Mouse (Mus musculus) right cerebral cortex, postnatal 36 days (tissue): Measurements from ENCODE around the gene Pcdh15.

Source experiments
- DNase-seq, 2 experiments: peaks; one replicate each; pipeline ENCODE4 v3.0.0; 2022; ENCODE audit warnings: low spot score in 2 of 2, mixed read lengths in 1 of 2

The Pcdh15 gene

GRCm38 (mm10) chr10:73098966-73099845 is at the start of gene Pcdh15:
Gene Pcdh15, plus strand, starts transcription at chr10:73099342.
- DNase-seq = peak; percentile 21 to 45

GRCm38 (mm10) chr10:73052074-73052473 is 47.1 kb upstream of the Pcdh15 start:
- no peak for DNase-seq

- no peak for DNase-seq
These were observed 39.4 kb upstream of the Pcdh15 start for GRCm38 (mm10) chr10:73059726-73060230.

- DNase-seq = no peak
These were observed 12.4 kb upstream of the Pcdh15 start for GRCm38 (mm10) chr10:73086703-73087102.

GRCm38 (mm10) chr10:73096531-73097135 is 2.5 kb upstream of the Pcdh15 start:
- DNase-seq = peak; percentile 56 to 69

GRCm38 (mm10) chr10:73097176-73097575 is 2.0 kb upstream of the Pcdh15 start:
- DNase-seq = peak; percentile 36 to 51

GRCm38 (mm10) chr10:73097979-73098378 is 1.2 kb upstream of the Pcdh15 start:
- peak; percentile 68 to 84 for DNase-seq

GRCm38 (mm10) chr10:73099846-73100241 is 702 bp downstream of the Pcdh15 start:
- peak in 1 of 2 experiments; percentile 7 for DNase-seq

GRCm38 (mm10) chr10:73103383-73103994 is 4.3 kb downstream of the Pcdh15 start:
- peak; percentile 39 to 47 for DNase-seq

- DNase-seq = peak in 1 of 2 experiments; percentile 9
These were observed 6.8 kb downstream of the Pcdh15 start for GRCm38 (mm10) chr10:73105893-73106292.

- DNase-seq = no peak
These were observed 38.8 kb downstream of the Pcdh15 start for GRCm38 (mm10) chr10:73137985-73138384.

- no peak for DNase-seq
These were observed 48.4 kb downstream of the Pcdh15 start for GRCm38 (mm10) chr10:73147543-73147942.

GRCm38 (mm10) chr10:73147978-73148377 is 48.8 kb downstream of the Pcdh15 start:
- DNase-seq = no peak

- peak; percentile 7 to 48 for DNase-seq
These were observed 55.4 kb downstream of the Pcdh15 start for GRCm38 (mm10) chr10:73154544-73154943.

- DNase-seq = peak in 1 of 2 experiments; percentile 2
These were observed 62.6 kb downstream of the Pcdh15 start for GRCm38 (mm10) chr10:73161757-73162156.

- DNase-seq = no peak
These were observed 116.9 kb downstream of the Pcdh15 start for GRCm38 (mm10) chr10:73216001-73216400.

GRCm38 (mm10) chr10:73242294-73242693 is 143.2 kb downstream of the Pcdh15 start:
- no peak for DNase-seq

GRCm38 (mm10) chr10:73280438-73280837 is 181.3 kb downstream of the Pcdh15 start:
- DNase-seq = no peak

GRCm38 (mm10) chr10:73296456-73296855 is 197.3 kb downstream of the Pcdh15 start:
- DNase-seq = no peak

- no peak for DNase-seq
These were observed 202.8 kb downstream of the Pcdh15 start for GRCm38 (mm10) chr10:73301951-73302350.

- DNase-seq = no peak
These were observed 207.5 kb downstream of the Pcdh15 start for GRCm38 (mm10) chr10:73306677-73307076.

- DNase-seq = no peak
These were observed 227.7 kb downstream of the Pcdh15 start for GRCm38 (mm10) chr10:73326861-73327260.
